Comparison of ENCODE assay signal across 13 mouse cellular contexts in genomic region chr11:44913806-44914205, GRCm38 (mm10).
"Had no signal": no experiment of that assay in that cellular context is flagged by ENCODE, and none has a peak within 500 bp of the region (broad histone marks: within the 10 kb centered on the region; RNA-seq: fewer than 3 reads in every experiment).

No protein-coding gene starts in this region.

- ATAC-seq: midbrain, embryonic 13.5 days had no signal

- H3K9ac ChIP-seq: kidney, embryonic 15.5 days; liver, embryonic 15.5 days; lung, embryonic 14.5 days; midbrain, embryonic 13.5 days; neural tube, embryonic 15.5 days had no signal

- H3K27ac ChIP-seq: kidney, embryonic 15.5 days; left cerebral cortex, adult 2 months; liver, embryonic 15.5 days; midbrain, embryonic 13.5 days; neural tube, embryonic 15.5 days had no signal

- H3K36me3 ChIP-seq: liver, embryonic 15.5 days; midbrain, embryonic 13.5 days had no signal

- DNase-seq: kidney, adult 2 months; kidney, postnatal 14 days; lung, embryonic 14.5 days; lung, postnatal 36 days; thymus, adult 18-20 months; thymus, postnatal 14 days had no signal

- H3K4me2 ChIP-seq: kidney, embryonic 15.5 days; liver, embryonic 11.5 days; liver, embryonic 15.5 days; lung, embryonic 14.5 days; midbrain, embryonic 13.5 days; neural tube, embryonic 15.5 days had no signal

- H3K9me3 ChIP-seq: kidney, embryonic 15.5 days; liver, embryonic 15.5 days; midbrain, embryonic 13.5 days; neural tube, embryonic 15.5 days had no signal

- H3K27me3 ChIP-seq: kidney, embryonic 15.5 days; liver, embryonic 15.5 days; midbrain, embryonic 13.5 days; neural tube, embryonic 15.5 days had no signal

- H3K4me1 ChIP-seq: liver, embryonic 15.5 days had no signal

- H3K4me3 ChIP-seq: kidney, embryonic 15.5 days; left cerebral cortex, adult 2 months; liver, embryonic 15.5 days; midbrain, embryonic 13.5 days; myocyte; neural tube, embryonic 15.5 days had no signal
